7 mouse cellular contexts compared by ENCODE assay signal in the genomic region with DNA sequence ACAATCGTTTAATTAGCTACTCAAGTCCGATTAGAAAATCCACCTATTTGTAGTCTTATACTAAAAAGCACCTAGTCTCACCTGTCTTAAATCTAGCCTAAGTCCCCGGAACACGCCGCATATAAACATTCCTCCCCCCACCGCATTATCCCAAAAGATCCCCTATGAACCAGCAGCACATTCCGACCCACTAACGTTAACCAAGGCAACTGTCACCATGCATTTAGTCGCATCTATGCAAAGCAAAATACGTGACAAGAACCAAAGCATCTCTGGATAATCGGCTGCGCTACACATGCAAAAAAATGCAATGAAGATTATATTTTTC. TPM values are rescaled to one million over a fixed set of nuclear protein-coding genes. Genes with fewer than 3 reads are reported as not detected.
DNase-seq lines count a peak whose midpoint lies in the region; ATAC-seq and TF ChIP-seq lines count a peak whose summit lies in the region.

No protein-coding gene starts in this region.

- peak; percentile 2; the same call in 1 of the 2 replicates for ATAC-seq in forebrain, embryonic 12.5 days (ENCODE audit: low FRiP score)
- no peak for ATAC-seq in intestine, postnatal 0 days
- peak; percentile 13 for ATAC-seq in neural tube, embryonic 14.5 days (ENCODE audit: low read depth)

- no peak for TF ChIP-seq CTCF in intestine, postnatal 0 days (IDR thresholded peaks at IDR 0.05; ENCODE audit: low read depth)

- H3K9me3 ChIP-seq in forebrain, embryonic 12.5 days, result no peaks in the 10 kb centered on the region
- H3K9me3 ChIP-seq in intestine, postnatal 0 days (ENCODE audit: control insufficient read depth), result no peaks in the 10 kb centered on the region
- no peaks in the 10 kb centered on the region for H3K9me3 ChIP-seq in neural tube, embryonic 14.5 days (ENCODE audit: control insufficient read depth, low read length)

- H3K27ac ChIP-seq in forebrain, embryonic 12.5 days, result no peak overlapping the region
- H3K27ac ChIP-seq in intestine, postnatal 0 days (ENCODE audit: low read depth, low read length), result no peak overlapping the region
- H3K27ac ChIP-seq in neural tube, embryonic 14.5 days (ENCODE audit: low read depth, low read length), result peak overlapping the region; percentile 66

- peaks cover 20% of the 10 kb centered on the region for H3K4me1 ChIP-seq in forebrain, embryonic 12.5 days
- H3K4me1 ChIP-seq in intestine, postnatal 0 days (replicated peaks; ENCODE audit: control insufficient read depth, insufficient read depth, low read length), result no peaks in the 10 kb centered on the region
- no peaks in the 10 kb centered on the region; the same call in 1 of the 2 replicates for H3K4me1 ChIP-seq in neural tube, embryonic 14.5 days (ENCODE audit: control insufficient read depth, insufficient read depth, low read length)

- no peaks in the 10 kb centered on the region for H3K36me3 ChIP-seq in forebrain, embryonic 12.5 days (replicated peaks)
- H3K36me3 ChIP-seq in intestine, postnatal 0 days (ENCODE audit: control insufficient read depth, insufficient read depth), result no peaks in the 10 kb centered on the region
- H3K36me3 ChIP-seq in neural tube, embryonic 14.5 days (ENCODE audit: control insufficient read depth, insufficient read depth, low read length), result no peaks in the 10 kb centered on the region

- H3K27me3 ChIP-seq in forebrain, embryonic 12.5 days, result peaks cover 32% of the 10 kb centered on the region
- peaks cover 41% of the 10 kb centered on the region for H3K27me3 ChIP-seq in intestine, postnatal 0 days (replicated peaks; ENCODE audit: control insufficient read depth, insufficient read depth, low read length)
- no peaks in the 10 kb centered on the region for H3K27me3 ChIP-seq in neural tube, embryonic 14.5 days (ENCODE audit: control insufficient read depth, insufficient read depth, low read length)

- peak overlapping the region; percentile 44 for H3K9ac ChIP-seq in forebrain, embryonic 12.5 days
- no peak overlapping the region for H3K9ac ChIP-seq in intestine, postnatal 0 days (ENCODE audit: low read depth, low read length)
- H3K9ac ChIP-seq in neural tube, embryonic 14.5 days (replicated peaks; ENCODE audit: low read depth, low read length), result peak overlapping the region; percentile 33

- H3K4me3 ChIP-seq in forebrain, embryonic 12.5 days (replicated peaks), result peak overlapping the region; percentile 42
- H3K4me3 ChIP-seq in intestine, postnatal 0 days (ENCODE audit: low read depth, low read length), result no peak overlapping the region
- peak overlapping the region; percentile 44 for H3K4me3 ChIP-seq in neural tube, embryonic 14.5 days (ENCODE audit: low read depth, low read length)

- peak overlapping the region; percentile 75 for H3K4me2 ChIP-seq in forebrain, embryonic 12.5 days
- H3K4me2 ChIP-seq in intestine, postnatal 0 days (replicated peaks; ENCODE audit: low read depth), result peak overlapping the region; percentile 61
- H3K4me2 ChIP-seq in neural tube, embryonic 14.5 days (ENCODE audit: low read depth, low read length), result peak overlapping the region; percentile 66

- 2% methylated on average over 12 of the region's 12 CpGs for WGBS in forebrain, embryonic 12.5 days
- WGBS in intestine, postnatal 0 days, result 1% methylated on average over 12 of the region's 12 CpGs
- 2% methylated on average over 12 of the region's 12 CpGs for WGBS in neural tube, embryonic 14.5 days

- peak; percentile 7 for DNase-seq in left cerebral cortex, adult 11 months (ENCODE audit: low spot score)
- no peak for DNase-seq in left cerebral cortex, postnatal 4 days
- no peak for DNase-seq in urinary bladder, postnatal 14 days (ENCODE audit: low spot score)
- no peak for DNase-seq in Muller cell, postnatal 12 days (ENCODE audit: inconsistent ontology term)

- intact Hi-C loops in left cerebral cortex, postnatal 4 days (cut with DNase I), result loop anchor here (10.0 kb wide), 2 partner anchors 91 to 709 kb away; no protein-coding TSS in a partner anchor

RNA-seq across cellular contexts. Expression of a gene that starts 0.4 kb away (rescaled TPM):
- 100 to 1,000 TPM; 184 to 192 TPM for total RNA-seq in left cerebral cortex, postnatal 4 days (2021)
- 1.6 and 2.3 TPM in 2 replicates for polyA plus RNA-seq in forebrain, embryonic 12.5 days (2016; fragmentation: Nextera tagmentation; extraction: Ambion mirVana)
- polyA plus RNA-seq in intestine, postnatal 0 days (2015; fragmentation: Nextera tagmentation; extraction: Ambion mirVana), result 0.17 and 0.39 TPM in 2 replicates
- polyA plus RNA-seq in neural tube, embryonic 14.5 days (2014; fragmentation: Nextera tagmentation; extraction: Ambion mirVana), result 109 and 197 TPM in 2 replicates

RNA-seq across cellular contexts. Expression of a gene that starts 19.9 kb away (rescaled TPM):
- 1 to 10 TPM; 2.0 TPM for total RNA-seq in left cerebral cortex, postnatal 4 days (2021)
- polyA plus RNA-seq in forebrain, embryonic 12.5 days (2016; fragmentation: Nextera tagmentation; extraction: Ambion mirVana), result 0.23 and 0.41 TPM in 2 replicates
- 0.04 and 0.08 TPM in 2 replicates for polyA plus RNA-seq in intestine, postnatal 0 days (2015; fragmentation: Nextera tagmentation; extraction: Ambion mirVana)
- 0.48 and 0.67 TPM in 2 replicates for polyA plus RNA-seq in neural tube, embryonic 14.5 days (2014; fragmentation: Nextera tagmentation; extraction: Ambion mirVana)

Comparison
In these comparisons a context has a peak if more than half of its experiments do, and no peak if none do; other contexts are left out.
1. RNA of a gene that starts 0.4 kb away (polyA plus RNA-seq): 109 to 197 TPM in neural tube, embryonic 14.5 days; 1.6 to 2.3 TPM in forebrain, embryonic 12.5 days and 0.17 to 0.39 TPM in intestine, postnatal 0 days; every median in the first group is over 10 times any median in the second.
2. Peak in every context shown above with its lines, with median percentiles within 50 percentile points of each other: H3K4me2 ChIP-seq.